Mouse (Mus musculus): Measurements from ENCODE around the gene Mthfd1l.
A peak's percentile ranks its signal among the peaks of the same experiment; 100 is the strongest.

Mthfd1l gene

DNA sequence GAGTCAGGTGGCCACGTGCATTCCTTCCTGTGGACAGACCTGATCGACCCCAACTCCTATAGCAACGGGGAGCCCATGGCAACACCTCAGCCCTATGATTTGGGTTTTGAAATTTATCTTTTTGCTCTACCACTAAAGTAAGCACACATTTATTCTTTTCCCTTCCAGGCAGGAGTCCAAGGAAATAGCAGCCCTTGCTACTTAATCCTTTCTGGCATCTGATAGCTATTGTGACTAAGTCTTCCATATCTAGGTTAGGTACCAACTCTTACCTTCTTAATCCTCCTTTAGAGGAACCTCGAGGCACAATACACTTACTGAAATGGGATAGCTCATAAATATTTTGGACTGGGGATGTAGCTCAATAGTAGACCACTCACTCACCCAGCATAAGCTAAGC, 180.1 kb downstream of the Mthfd1l start:
- no peak for DNase-seq (ENCODE audit: low spot score in 2 of 2)

DNA sequence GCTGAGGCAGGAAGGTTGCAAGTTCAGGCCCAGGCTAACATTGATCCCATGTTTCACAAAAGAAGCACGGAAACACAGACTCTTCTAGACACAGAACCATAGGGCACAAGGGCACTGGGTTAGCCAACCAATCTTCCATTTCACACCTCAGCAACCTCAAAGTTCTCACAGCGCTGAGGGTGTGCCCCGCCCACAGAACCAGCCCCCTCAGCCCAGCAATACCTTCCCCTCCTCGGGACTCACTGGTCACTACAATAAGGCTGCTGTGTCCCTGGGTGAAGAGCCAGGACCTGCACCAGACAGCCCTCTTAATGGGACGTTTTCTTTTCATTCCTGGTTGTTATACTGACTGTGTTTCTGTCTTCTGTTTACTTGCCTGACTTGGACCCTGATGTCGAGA, 181.1 kb downstream of the Mthfd1l start:
- DNase-seq (ENCODE audit: low spot score in 2 of 2) = no peak

- no peak for DNase-seq (ENCODE audit: low spot score in 2 of 2)
These were observed 182.6 kb downstream of the Mthfd1l start for GRCm38 (mm10) chr10:4155521-4155920.

DNA sequence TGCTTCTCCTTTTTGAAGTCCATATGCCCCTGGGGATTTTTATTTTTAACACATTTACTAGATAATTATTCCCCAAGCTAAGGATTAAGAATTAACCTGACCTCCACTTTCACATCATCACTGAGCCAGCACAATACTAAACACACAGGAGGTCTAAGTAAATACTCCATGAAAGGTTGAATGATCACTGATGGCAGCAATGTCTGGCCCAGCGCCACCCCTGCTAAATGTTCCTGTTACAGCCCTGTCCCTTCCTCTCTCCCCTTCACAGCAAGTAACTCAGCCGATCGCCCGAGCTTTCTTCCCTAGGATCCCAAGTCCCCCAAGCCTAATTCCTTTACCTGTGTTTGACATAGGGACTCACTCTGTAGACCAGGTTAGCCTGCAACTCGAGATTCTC, 185.6 kb downstream of the Mthfd1l start:
- no peak for DNase-seq (ENCODE audit: low spot score in 2 of 2)

DNA sequence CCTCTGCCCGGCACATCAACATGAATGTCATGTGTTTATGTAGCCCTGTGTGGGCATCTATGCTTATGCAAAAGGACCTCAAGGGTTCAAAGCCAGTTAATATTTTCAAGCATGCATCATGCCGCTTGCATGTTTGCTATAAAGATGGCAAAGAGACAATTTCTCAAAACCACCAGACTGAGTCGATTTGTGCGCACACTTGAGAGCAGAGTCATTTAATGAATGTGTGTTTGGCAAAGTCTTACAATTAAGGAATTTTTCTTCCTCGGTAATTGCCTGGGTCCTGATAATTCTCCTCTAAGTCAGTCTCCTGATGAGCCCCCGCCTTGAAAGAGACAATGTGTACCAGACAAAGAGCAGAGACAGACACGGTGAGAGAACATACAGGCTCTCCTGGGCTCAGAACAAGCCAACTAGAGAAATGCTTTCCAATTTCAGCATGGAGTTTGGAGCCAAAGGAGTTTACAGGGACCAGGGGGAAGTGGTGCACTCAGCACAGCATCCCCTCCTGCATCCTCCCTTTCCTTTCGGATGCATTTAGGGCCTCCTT, 186.7 kb downstream of the Mthfd1l start:
- DNase-seq (ENCODE audit: low spot score in 2 of 2) = no peak

DNA sequence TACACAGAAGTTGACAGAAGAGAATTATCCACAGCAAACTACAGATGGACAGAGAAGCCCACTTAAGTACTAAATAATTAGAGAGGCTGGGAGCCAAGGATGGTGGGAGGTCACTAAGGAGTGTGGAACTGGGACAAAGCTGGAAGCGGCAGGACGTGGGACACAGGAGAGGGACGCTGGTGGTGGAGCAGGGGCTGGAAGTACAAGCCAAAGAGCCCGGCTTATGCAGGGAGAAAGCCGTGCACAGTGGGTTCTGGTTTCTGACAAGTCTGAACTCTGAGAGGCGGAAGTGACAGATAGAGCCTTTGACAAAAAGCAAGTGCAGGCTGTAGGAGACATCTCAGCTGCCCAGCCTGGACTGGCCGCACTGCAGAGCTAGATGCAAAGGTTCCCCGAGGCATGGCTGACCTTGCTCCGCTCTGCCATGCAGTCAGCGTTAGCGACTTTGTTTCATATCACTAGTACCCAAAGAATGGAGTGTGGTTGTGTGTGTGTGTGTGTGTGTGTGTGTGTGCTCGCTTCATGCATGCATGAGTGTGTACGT, 187.4 kb downstream of the Mthfd1l start:
- DNase-seq (ENCODE audit: low spot score in 2 of 2) = no peak

- DNase-seq (ENCODE audit: low spot score in 2 of 2) = no peak
These were observed 189.1 kb downstream of the Mthfd1l start for GRCm38 (mm10) chr10:4162049-4162448.

DNA sequence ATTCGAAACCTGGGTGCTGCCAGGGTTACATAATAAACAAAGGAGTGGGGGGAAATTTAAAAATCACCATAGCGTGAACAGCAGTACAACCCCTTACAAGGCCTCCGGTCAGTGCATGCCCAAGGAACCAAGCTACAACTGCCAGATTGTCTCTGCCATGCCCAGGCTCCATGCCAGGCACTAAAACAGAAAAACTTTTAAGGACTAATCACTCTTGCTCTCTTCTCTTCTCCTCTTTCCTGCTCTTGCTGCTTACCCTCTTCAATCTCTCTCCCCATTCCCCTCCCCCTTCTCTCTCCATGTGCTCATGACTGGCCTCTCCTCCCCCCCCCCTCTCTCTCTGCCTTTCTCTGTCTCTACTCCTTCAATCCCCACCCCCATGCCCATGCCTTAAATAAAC, 190.1 kb downstream of the Mthfd1l start:
- DNase-seq (ENCODE audit: low spot score in 2 of 2) = no peak

DNA sequence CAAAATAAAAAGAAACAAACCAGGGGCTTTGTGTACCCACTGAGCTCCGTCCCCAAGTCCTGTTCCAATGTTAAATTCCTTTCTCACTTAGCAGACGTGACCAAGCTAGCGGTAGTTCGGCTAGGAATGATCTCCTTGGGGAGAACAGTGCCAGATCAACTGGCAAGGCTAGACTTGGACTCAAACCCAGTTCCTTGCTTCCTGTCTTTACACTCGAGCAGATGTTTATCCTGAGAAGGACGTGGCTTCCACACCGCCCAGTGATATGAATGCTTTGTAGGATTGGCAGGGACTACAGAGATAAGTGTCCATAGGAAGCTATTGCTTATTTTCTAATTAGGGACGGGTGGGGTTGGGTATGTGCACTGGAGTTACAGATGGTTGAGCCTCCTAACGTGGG, 191.8 kb downstream of the Mthfd1l start:
- no peak for DNase-seq (ENCODE audit: low spot score in 2 of 2)

GRCm38 (mm10) chr10:4168222-4168798, 195.4 kb downstream of the Mthfd1l start:
- DNase-seq (ENCODE audit: low spot score in 2 of 2) = no peak

GRCm38 (mm10) chr10:4174229-4174628, 201.3 kb downstream of the Mthfd1l start:
- no peak for DNase-seq (ENCODE audit: low spot score in 2 of 2)

DNA sequence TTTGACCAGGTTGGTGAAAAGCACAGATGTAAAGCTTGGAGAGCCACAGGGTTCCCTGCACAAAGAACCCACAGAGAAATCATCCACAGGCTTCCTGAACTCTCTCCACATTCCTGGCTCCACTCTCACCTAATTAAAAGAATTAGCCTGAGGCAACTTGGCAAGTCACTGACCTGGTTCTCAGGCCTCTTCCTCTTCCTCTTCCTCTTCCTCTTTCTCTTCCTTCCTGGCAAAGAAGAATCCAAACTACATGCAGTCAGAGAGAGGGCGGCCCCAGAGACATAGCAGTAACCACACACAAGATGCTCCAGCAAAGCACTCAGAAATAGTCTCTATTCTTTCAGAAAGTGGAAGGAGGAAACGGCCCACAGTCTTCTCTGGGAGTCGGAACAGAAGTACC, 201.8 kb downstream of the Mthfd1l start:
- DNase-seq (ENCODE audit: low spot score in 2 of 2) = no peak

DNA sequence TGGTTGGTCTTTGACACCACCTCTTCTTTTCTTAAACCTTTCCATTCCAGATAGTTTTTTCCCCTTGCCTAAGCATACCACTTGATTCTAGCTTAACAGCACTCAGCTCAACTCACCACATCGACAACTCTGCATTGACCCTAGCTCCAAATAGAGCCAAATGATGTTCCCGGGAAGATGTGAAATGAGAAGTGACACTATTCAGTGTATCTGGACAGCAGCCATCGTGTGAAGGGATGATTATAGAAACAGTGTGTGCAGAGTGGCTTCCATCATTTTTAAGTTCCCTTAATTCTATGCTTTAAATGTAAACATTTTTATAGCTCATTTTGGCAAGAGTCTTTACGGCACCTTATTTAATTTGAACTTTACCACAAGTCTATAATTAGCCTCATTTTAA, 204.4 kb downstream of the Mthfd1l start:
- DNase-seq (ENCODE audit: low spot score in 2 of 2) = no peak

GRCm38 (mm10) chr10:4179049-4179790, 206.3 kb downstream of the Mthfd1l start:
- DNase-seq (ENCODE audit: low spot score in 2 of 2) = no peak

- no peak for DNase-seq (ENCODE audit: low spot score in 2 of 2)
These were observed 209.0 kb downstream of the Mthfd1l start for GRCm38 (mm10) chr10:4181953-4182352.

- no peak for DNase-seq (ENCODE audit: low spot score in 2 of 2)
These were observed 209.5 kb downstream of the Mthfd1l start for GRCm38 (mm10) chr10:4182406-4182805.

GRCm38 (mm10) chr10:4188614-4189402, 215.9 kb downstream of the Mthfd1l start:
- DNase-seq (ENCODE audit: low spot score in 2 of 2) = peak in 1 of 2 experiments; percentile 12

- no peak for DNase-seq (ENCODE audit: low spot score in 2 of 2)
These were observed 216.5 kb downstream of the Mthfd1l start for GRCm38 (mm10) chr10:4189422-4189821.

GRCm38 (mm10) chr10:4198978-4199377, 226.1 kb downstream of the Mthfd1l start:
- no peak for DNase-seq (ENCODE audit: low spot score in 2 of 2)

GRCm38 (mm10) chr10:4199926-4200325, 227.0 kb downstream of the Mthfd1l start:
- no peak for DNase-seq (ENCODE audit: low spot score in 2 of 2)

DNA sequence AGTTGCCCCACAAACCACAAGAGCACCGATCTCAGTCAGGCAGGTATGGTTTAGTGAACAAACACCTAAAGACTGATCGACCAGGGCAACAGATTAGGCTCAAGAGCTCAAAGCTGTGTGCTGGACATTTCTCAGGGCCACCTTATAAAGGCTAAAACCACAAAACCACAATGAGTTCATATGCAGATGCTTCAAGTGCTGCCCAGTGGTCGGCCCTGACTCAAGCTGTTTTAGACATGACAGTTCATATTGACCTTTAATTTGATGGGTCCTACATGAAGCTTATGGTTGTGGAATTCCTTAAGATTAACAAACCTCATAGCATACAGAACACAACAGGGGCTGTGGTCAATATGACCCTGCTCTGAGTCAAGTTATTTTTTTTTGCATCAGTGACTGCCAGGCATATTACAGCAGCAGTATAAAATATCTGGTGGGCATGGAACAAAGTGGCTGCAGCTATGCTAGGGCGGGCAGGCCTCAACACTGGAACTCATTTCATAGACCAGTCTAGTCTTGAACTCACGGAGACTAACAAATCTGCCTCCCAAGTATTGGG, 227.7 kb downstream of the Mthfd1l start:
- DNase-seq (ENCODE audit: low spot score in 2 of 2) = no peak

DNA sequence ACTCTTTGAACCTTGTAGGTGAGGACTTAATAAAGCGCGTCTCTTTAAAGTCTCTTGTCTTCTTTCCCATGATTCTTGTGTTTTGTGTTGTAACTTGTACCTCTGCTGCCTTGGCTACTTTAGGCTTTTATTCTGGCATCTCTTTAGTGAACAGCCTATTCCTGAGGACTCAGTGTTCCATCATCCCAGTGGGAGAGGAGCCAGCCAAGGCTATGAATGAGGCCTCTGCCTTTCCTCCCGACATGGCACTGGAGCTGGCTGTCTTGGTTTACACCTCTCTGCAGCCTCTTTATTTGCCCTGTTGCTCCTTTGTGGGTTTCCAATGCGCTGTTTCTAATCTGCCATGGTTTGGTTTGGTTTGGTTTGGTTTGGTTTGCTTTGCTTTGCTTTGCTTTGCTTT, 228.2 kb downstream of the Mthfd1l start:
- no peak for DNase-seq (ENCODE audit: low spot score in 2 of 2)

Measured in frontal cortex, postnatal 14 days (tissue).